Mouse (Mus musculus): ENCODE data around the gene Prps1l1. TPM values are rescaled to one million over a fixed set of nuclear protein-coding genes. Genes with fewer than 3 reads are reported as not detected.

Prps1l1 gene
- polyA plus RNA-seq (2014; fragmentation: Nextera tagmentation; extraction: Ambion mirVana) = not detected in 2 replicates

DNA sequence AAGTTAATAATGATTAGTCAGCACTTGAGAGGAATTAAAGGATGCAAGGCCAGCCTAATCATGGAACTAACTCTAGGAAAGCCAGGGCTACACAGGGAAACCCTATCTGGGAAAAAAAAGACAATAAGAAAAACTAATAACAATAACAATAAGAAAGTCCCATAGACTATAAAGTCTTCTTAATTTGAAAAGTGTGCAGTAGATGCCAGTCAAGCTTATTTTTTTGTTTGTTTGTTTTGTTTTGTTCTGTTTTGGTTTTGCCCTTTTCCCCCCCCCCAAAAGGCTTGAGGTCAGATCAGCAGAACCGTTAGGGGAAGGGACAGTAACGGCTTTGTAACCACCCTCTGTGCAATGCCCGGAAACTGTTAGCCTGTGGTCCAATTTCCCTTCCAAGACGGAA lies at the start of gene Prps1l1:
Prps1l1 (plus strand) TSS at position 301 of the 400 bp plus-strand sequence.
- Histone ChIP-seq H3K4me2 (ENCODE audit: low read depth, severe bottlenecking) (no peak within 1 kb of the TSS), H3K4me3 (ENCODE audit: low read depth, low read length) (no peak within 1 kb of the TSS), H3K36me3 (ENCODE audit: control insufficient read depth, insufficient read depth, low read length) (no peaks in the 10 kb centered on the region), H3K9ac (ENCODE audit: low read length) (no peak within 1 kb of the TSS), H3K27ac (replicated peaks; ENCODE audit: low read depth, low read length) (no peak within 1 kb of the TSS), H3K27me3 (ENCODE audit: control insufficient read depth, insufficient read depth, low read length) (no peaks in the 10 kb centered on the region), H3K4me1 (ENCODE audit: control insufficient read depth, insufficient read depth, low read length) (no peaks in the 10 kb centered on the region), H3K9me3 (ENCODE audit: control insufficient read depth, low read length) (no peaks in the 10 kb centered on the region)
- WGBS = 82% methylated on average over 4 of the region's 4 CpGs
- DNase-seq (ENCODE audit: low spot score) (no peak), ATAC-seq (ENCODE audit: insufficient number of reproducible peaks, low FRiP score, low TSS enrichment, low read depth) (no peak)

- no peaks in the 10 kb centered on the region for H3K36me3 ChIP-seq (ENCODE audit: control insufficient read depth, insufficient read depth, low read length)
- H3K9me3 ChIP-seq (ENCODE audit: control insufficient read depth, low read length) = no peaks in the 10 kb centered on the region
- H3K4me3 ChIP-seq (ENCODE audit: low read depth, low read length) = no peak overlapping the region
- H3K4me2 ChIP-seq (ENCODE audit: low read depth, severe bottlenecking) = no peak overlapping the region
- WGBS = 83% methylated on average over 1 of the region's 1 CpGs
- no peaks in the 10 kb centered on the region for H3K4me1 ChIP-seq (ENCODE audit: control insufficient read depth, insufficient read depth, low read length)
- ATAC-seq (ENCODE audit: insufficient number of reproducible peaks, low FRiP score, low TSS enrichment, low read depth) = no peak
- H3K27ac ChIP-seq (replicated peaks; ENCODE audit: low read depth, low read length) = no peak overlapping the region
- H3K27me3 ChIP-seq (ENCODE audit: control insufficient read depth, insufficient read depth, low read length) = no peaks in the 10 kb centered on the region
- no peak overlapping the region for H3K9ac ChIP-seq (ENCODE audit: low read length)
- DNase-seq (ENCODE audit: low spot score) = no peak
Measured at GRCm38 (mm10) chr12:34937918-34938317, 46.6 kb upstream of the Prps1l1 start.

DNA sequence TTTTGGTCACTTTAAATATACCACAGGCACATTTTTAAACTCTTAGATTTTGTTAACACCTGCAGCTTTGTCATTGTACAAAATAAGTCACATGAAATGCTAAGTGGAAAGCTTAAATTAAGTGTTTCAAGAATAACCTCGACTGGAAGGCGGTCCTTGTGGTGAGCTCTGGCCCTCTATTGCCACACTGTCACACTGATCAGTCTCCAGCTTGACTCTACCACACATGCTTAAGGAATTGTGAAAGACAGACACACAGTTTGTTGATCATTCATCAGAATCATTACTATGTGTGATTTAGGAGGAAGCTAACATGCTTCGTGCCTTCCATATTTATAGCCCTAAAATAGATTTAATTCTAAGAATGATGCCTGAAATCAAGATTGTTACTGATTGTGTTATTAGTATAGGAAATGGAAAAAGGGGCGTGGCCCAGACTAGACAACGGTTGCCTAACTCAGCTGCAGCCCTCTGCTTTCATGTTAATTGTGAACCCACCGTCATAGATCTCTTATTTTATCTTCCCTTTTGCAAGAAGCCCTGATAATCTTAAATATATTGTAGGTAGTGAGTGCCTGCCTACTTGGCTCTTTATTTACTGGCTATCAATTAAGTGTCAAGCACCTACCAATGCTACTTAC lies 35.4 kb upstream of the Prps1l1 start:
- Histone ChIP-seq H3K9me3 (ENCODE audit: control insufficient read depth, low read length) (no peaks in the 10 kb centered on the region), H3K4me1 (ENCODE audit: control insufficient read depth, insufficient read depth, low read length) (no peaks in the 10 kb centered on the region), H3K4me2 (ENCODE audit: low read depth, severe bottlenecking) (no peak overlapping the region), H3K9ac (ENCODE audit: low read length) (no peak overlapping the region), H3K27me3 (ENCODE audit: control insufficient read depth, insufficient read depth, low read length) (no peaks in the 10 kb centered on the region), H3K36me3 (ENCODE audit: control insufficient read depth, insufficient read depth, low read length) (no peaks in the 10 kb centered on the region), H3K27ac (replicated peaks; ENCODE audit: low read depth, low read length) (no peak overlapping the region), H3K4me3 (ENCODE audit: low read depth, low read length) (no peak overlapping the region)
- WGBS = 87% methylated on average over 6 of the region's 6 CpGs
- DNase-seq (ENCODE audit: low spot score) = no peak
- ATAC-seq (ENCODE audit: insufficient number of reproducible peaks, low FRiP score, low TSS enrichment, low read depth) = no peak

- Histone ChIP-seq H3K9me3 (ENCODE audit: control insufficient read depth, low read length) (no peaks in the 10 kb centered on the region), H3K4me2 (ENCODE audit: low read depth, severe bottlenecking) (no peak overlapping the region), H3K4me1 (ENCODE audit: control insufficient read depth, insufficient read depth, low read length) (no peaks in the 10 kb centered on the region), H3K27ac (replicated peaks; ENCODE audit: low read depth, low read length) (no peak overlapping the region), H3K27me3 (ENCODE audit: control insufficient read depth, insufficient read depth, low read length) (no peaks in the 10 kb centered on the region), H3K4me3 (ENCODE audit: low read depth, low read length) (no peak overlapping the region), H3K36me3 (ENCODE audit: control insufficient read depth, insufficient read depth, low read length) (no peaks in the 10 kb centered on the region), H3K9ac (ENCODE audit: low read length) (no peak overlapping the region)
- no peak for ATAC-seq (ENCODE audit: insufficient number of reproducible peaks, low FRiP score, low TSS enrichment, low read depth)
- no peak for DNase-seq (ENCODE audit: low spot score)
- WGBS = 89% methylated on average over 3 of the region's 3 CpGs
Measured at GRCm38 (mm10) chr12:34975991-34976390, 8.6 kb upstream of the Prps1l1 start.

GRCm38 (mm10) chr12:34985865-34986264 lies 1.3 kb downstream of the Prps1l1 start:
- DNase-seq (ENCODE audit: low spot score) (no peak), ATAC-seq (ENCODE audit: insufficient number of reproducible peaks, low FRiP score, low TSS enrichment, low read depth) (no peak)
- Histone ChIP-seq H3K27me3 (ENCODE audit: control insufficient read depth, insufficient read depth, low read length) (no peaks in the 10 kb centered on the region), H3K4me3 (ENCODE audit: low read depth, low read length) (no peak overlapping the region), H3K4me1 (ENCODE audit: control insufficient read depth, insufficient read depth, low read length) (no peaks in the 10 kb centered on the region), H3K27ac (replicated peaks; ENCODE audit: low read depth, low read length) (no peak overlapping the region), H3K9me3 (ENCODE audit: control insufficient read depth, low read length) (no peaks in the 10 kb centered on the region), H3K4me2 (ENCODE audit: low read depth, severe bottlenecking) (no peak overlapping the region), H3K9ac (ENCODE audit: low read length) (no peak overlapping the region), H3K36me3 (ENCODE audit: control insufficient read depth, insufficient read depth, low read length) (no peaks in the 10 kb centered on the region)
- WGBS = 91% methylated on average over 5 of the region's 5 CpGs

DNA sequence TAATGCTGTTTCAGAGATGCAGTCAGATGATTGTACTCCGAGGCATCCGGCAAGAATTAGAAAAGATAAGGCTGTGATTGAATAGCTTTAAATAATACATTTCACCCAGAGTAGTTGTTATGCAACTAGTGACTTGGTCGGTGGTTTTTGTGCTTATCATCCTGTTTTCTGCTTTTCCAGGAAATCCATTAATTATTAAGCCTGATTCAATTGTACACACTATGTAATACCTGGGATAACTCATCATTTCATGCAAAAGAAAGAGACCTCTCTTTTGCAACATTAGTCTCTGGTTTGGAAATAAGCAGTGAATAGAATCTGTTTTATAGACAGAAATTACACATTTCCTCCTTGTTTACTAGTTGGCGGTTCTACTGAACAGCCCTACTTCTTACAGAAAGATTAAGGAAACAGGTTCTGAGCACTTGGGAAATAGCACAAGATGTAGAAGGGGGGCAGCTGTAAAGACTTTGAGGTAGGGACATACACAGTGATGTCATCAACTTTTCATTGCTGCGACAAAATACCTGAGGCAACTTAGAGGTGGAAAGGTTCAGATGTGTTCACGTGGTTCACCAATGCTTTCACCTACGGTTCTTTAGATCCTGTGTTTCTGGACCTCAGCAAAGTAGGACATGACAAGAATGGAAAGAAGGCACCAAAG lies 5.1 kb downstream of the Prps1l1 start:
- H3K4me3 ChIP-seq (ENCODE audit: low read depth, low read length) = no peak overlapping the region
- 87% methylated on average over 7 of the region's 7 CpGs for WGBS
- H3K27me3 ChIP-seq (ENCODE audit: control insufficient read depth, insufficient read depth, low read length) = no peaks in the 10 kb centered on the region
- H3K9ac ChIP-seq (ENCODE audit: low read length) = no peak overlapping the region
- H3K4me1 ChIP-seq (ENCODE audit: control insufficient read depth, insufficient read depth, low read length) = no peaks in the 10 kb centered on the region
- no peak overlapping the region for H3K4me2 ChIP-seq (ENCODE audit: low read depth, severe bottlenecking)
- DNase-seq (ENCODE audit: low spot score) (no peak), ATAC-seq (ENCODE audit: insufficient number of reproducible peaks, low FRiP score, low TSS enrichment, low read depth) (no peak)
- no peak overlapping the region for H3K27ac ChIP-seq (replicated peaks; ENCODE audit: low read depth, low read length)
- no peaks in the 10 kb centered on the region for H3K9me3 ChIP-seq (ENCODE audit: control insufficient read depth, low read length)
- no peaks in the 10 kb centered on the region for H3K36me3 ChIP-seq (ENCODE audit: control insufficient read depth, insufficient read depth, low read length)

- ATAC-seq (ENCODE audit: insufficient number of reproducible peaks, low FRiP score, low TSS enrichment, low read depth) (no peak), DNase-seq (ENCODE audit: low spot score) (no peak)
- H3K9me3 ChIP-seq (ENCODE audit: control insufficient read depth, low read length) = no peaks in the 10 kb centered on the region
- H3K27ac ChIP-seq (replicated peaks; ENCODE audit: low read depth, low read length) = no peak overlapping the region
- no peak overlapping the region for H3K4me2 ChIP-seq (ENCODE audit: low read depth, severe bottlenecking)
- no peaks in the 10 kb centered on the region for H3K36me3 ChIP-seq (ENCODE audit: control insufficient read depth, insufficient read depth, low read length)
- 88% methylated on average over 4 of the region's 4 CpGs for WGBS
- H3K27me3 ChIP-seq (ENCODE audit: control insufficient read depth, insufficient read depth, low read length) = no peaks in the 10 kb centered on the region
- no peak overlapping the region for H3K9ac ChIP-seq (ENCODE audit: low read length)
- no peak overlapping the region for H3K4me3 ChIP-seq (ENCODE audit: low read depth, low read length)
- no peaks in the 10 kb centered on the region for H3K4me1 ChIP-seq (ENCODE audit: control insufficient read depth, insufficient read depth, low read length)
Measured at GRCm38 (mm10) chr12:34990387-34990786, 5.8 kb downstream of the Prps1l1 start.

DNA sequence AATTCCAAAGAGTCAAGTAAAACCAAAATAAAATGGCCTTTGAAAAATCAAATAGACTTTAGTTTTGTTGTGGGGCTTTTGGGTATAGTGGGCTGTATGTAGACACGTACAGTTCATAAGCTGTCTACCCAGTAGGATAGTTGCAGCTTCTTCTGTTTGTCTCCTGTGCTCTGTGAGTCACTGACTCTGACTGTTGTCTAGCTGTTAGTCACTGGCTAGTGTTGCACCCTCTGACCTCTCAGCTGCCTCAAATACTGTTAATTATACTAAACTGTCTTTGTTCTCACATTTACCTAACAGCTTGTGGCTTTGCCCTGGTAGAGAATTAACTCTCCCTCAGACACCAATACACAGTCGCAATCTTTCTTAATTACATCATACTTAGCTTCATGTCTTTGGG lies 7.3 kb downstream of the Prps1l1 start:
- Histone ChIP-seq H3K4me3 (ENCODE audit: low read depth, low read length) (no peak overlapping the region), H3K9ac (ENCODE audit: low read length) (no peak overlapping the region), H3K9me3 (ENCODE audit: control insufficient read depth, low read length) (no peaks in the 10 kb centered on the region), H3K36me3 (ENCODE audit: control insufficient read depth, insufficient read depth, low read length) (no peaks in the 10 kb centered on the region), H3K27me3 (ENCODE audit: control insufficient read depth, insufficient read depth, low read length) (no peaks in the 10 kb centered on the region), H3K4me1 (ENCODE audit: control insufficient read depth, insufficient read depth, low read length) (no peaks in the 10 kb centered on the region), H3K4me2 (ENCODE audit: low read depth, severe bottlenecking) (no peak overlapping the region), H3K27ac (replicated peaks; ENCODE audit: low read depth, low read length) (no peak overlapping the region)
- WGBS = 91% methylated on average over 2 of the region's 2 CpGs
- ATAC-seq (ENCODE audit: insufficient number of reproducible peaks, low FRiP score, low TSS enrichment, low read depth) (no peak), DNase-seq (ENCODE audit: low spot score) (no peak)
